Mouse (Mus musculus): ENCODE measurements at regions not wholly inside any gene's neighbourhood (a gene's known extent, or its start where the extent isn't known, plus 50 kb on each side); places are given as distances from the start of the nearest gene placed in this dataset.

DNA sequence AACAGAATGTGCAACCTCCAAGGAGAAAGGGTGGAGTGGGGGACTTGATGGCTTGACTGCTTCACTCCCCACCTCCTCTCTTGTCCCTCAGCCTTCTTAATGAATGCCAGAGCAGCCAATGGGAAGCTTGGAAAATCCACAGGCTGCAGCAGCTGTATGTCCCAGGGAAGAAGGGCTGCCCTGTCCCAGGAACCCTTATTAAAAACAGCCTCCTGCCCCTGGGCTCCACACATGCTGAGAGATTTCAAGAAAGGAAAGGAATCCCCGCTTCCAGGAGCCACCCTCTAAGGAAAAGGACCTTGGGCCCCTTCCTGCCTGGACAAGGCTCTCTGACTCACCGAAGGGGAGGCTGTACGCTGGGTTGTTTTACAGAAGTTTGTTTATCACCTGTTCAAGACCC lies 68.8 kb downstream of the Vegfa start:
- TF ChIP-seq CTCF (IDR thresholded peaks at IDR 0.05; ENCODE audit: borderline replicate concordance, control insufficient read depth, extremely low read depth, insufficient read depth, low read length, poor library complexity) (no peak), POLR2A (IDR thresholded peaks at IDR 0.05; ENCODE audit: control insufficient read depth, extremely low read depth, insufficient read depth, low read length, poor library complexity) (no peak)
